Mouse (Mus musculus): ENCODE measurements around the gene Kcnma1.

- TF ChIP-seq CTCF (IDR thresholded peaks at IDR 0.05) (no peak), EP300 (IDR thresholded peaks at IDR 0.05) (no peak)
Observed at GRCm38 (mm10) chr14:24036609-24037008, 22.3 kb upstream of the Kcnma1 start.

Measured in lung, postnatal 0 days (tissue).